Mouse (Mus musculus): ENCODE results near the gene Cip2a. TPM values are rescaled to one million over a fixed set of nuclear protein-coding genes. Genes with fewer than 3 reads are reported as not detected.

The Cip2a gene
- 3.9 TPM for polyA plus RNA-seq (2017; shearing (Covaris generic))

GRCm38 (mm10) chr16:48993559-48994342 lies at the start of gene Cip2a, which contains the start of gene Dzip3:
Gene Cip2a, plus strand, starts transcription at chr16:48994185.
Gene Dzip3, minus strand, starts transcription at chr16:48994165.

GRCm38 (mm10) chr16:49057186-49057585 lies 63.2 kb downstream of the Cip2a start, which contains the start of gene Myh15:
Gene Myh15, plus strand, starts transcription at chr16:49057486.

Other genes with a start within 250 kb of the Cip2a start
- gene Trat1, start 222.2 kb upstream of the Cip2a start, polyA plus RNA-seq (2017; shearing (Covaris generic)), result 136 TPM
- gene Retnlb, start 177.3 kb upstream of the Cip2a start, polyA plus RNA-seq (2017; shearing (Covaris generic)), result not detected
- not detected for gene Retnla, start 151.6 kb upstream of the Cip2a start, polyA plus RNA-seq (2017; shearing (Covaris generic))
- gene Retnlg, start 121.6 kb upstream of the Cip2a start, polyA plus RNA-seq (2017; shearing (Covaris generic)), result not detected
- 6.8 TPM for gene Dzip3, start within 50 bp of the Cip2a start, polyA plus RNA-seq (2017; shearing (Covaris generic))
- gene Myh15, start 63.3 kb downstream of the Cip2a start, polyA plus RNA-seq (2017; shearing (Covaris generic)), result 0.16 TPM